ENCODE assay signal across 19 mouse cellular contexts in genomic region chr2:166625219-166625618, GRCm38 (mm10).
DNase-seq lines count a peak whose midpoint lies in the region; ATAC-seq and TF ChIP-seq lines count a peak whose summit lies in the region.
"Had no signal": no experiment of that assay in that cellular context is flagged by ENCODE, and none has a peak within 500 bp of the region (broad histone marks: within the 10 kb centered on the region; RNA-seq: fewer than 3 reads in every experiment).

No protein-coding gene starts in this region.

- TF ChIP-seq RAD21 in CH12.LX (IDR thresholded peaks at IDR 0.05; ENCODE audit: low read depth, low read length): no peak

- no peak for TF ChIP-seq POLR2A in CH12.LX (IDR thresholded peaks at IDR 0.05; ENCODE audit: low read depth, low read length)

- H3K79me2 ChIP-seq in CH12.LX (replicated peaks; ENCODE audit: control insufficient read depth, extremely low read depth, insufficient read depth, poor library complexity, severe bottlenecking): no peaks in the 10 kb centered on the region

- H3K9ac ChIP-seq in midbrain, embryonic 14.5 days (replicated peaks; ENCODE audit: low read length): no peak overlapping the region
- H3K9ac ChIP-seq in CH12.LX (ENCODE audit: insufficient read depth, low read depth): no peak overlapping the region
- H3K9ac ChIP-seq in heart, embryonic 12.5 days: no peak overlapping the region
- H3K9ac ChIP-seq: embryonic facial prominence, embryonic 15.5 days; hindbrain, embryonic 15.5 days; liver, embryonic 12.5 days; lung, embryonic 14.5 days had no signal

- no peak overlapping the region for H3K4me2 ChIP-seq in midbrain, embryonic 14.5 days (ENCODE audit: low read length)
- H3K4me2 ChIP-seq in CH12.LX (ENCODE audit: insufficient read depth, low read depth, poor library complexity, severe bottlenecking): no peak overlapping the region
- H3K4me2 ChIP-seq in heart, embryonic 12.5 days: no peak overlapping the region
- H3K4me2 ChIP-seq: embryonic facial prominence, embryonic 15.5 days; hindbrain, embryonic 15.5 days; liver, embryonic 12.5 days; lung, embryonic 14.5 days had no signal

- no peak for ATAC-seq in midbrain, embryonic 14.5 days (ENCODE audit: low FRiP score, low TSS enrichment)
- ATAC-seq in megakaryocyte, adult 5-6 weeks (ENCODE audit: poor library complexity, severe bottlenecking): 0 out of 2 replicates have a peak, but pooled peaks have one; percentile 1
- no peak for ATAC-seq in erythroid progenitor cell, adult 5-6 weeks (replicated peaks; ENCODE audit: low FRiP score, poor library complexity, severe bottlenecking)
- ATAC-seq in heart, embryonic 12.5 days (ENCODE audit: insufficient number of reproducible peaks, low FRiP score): no peak
- ATAC-seq: liver, embryonic 12.5 days had no signal

- no peak overlapping the region for H3K4me3 ChIP-seq in midbrain, embryonic 14.5 days (replicated peaks; ENCODE audit: low read depth, low read length)
- H3K4me3 ChIP-seq in midbrain, embryonic 10.5 days: no peak overlapping the region
- no peak overlapping the region for H3K4me3 ChIP-seq in CH12.LX (replicated peaks in 1 of 3; ENCODE audit: low read depth in 2 of 3, low read length in 2 of 3, poor library complexity in 1 of 3)
- H3K4me3 ChIP-seq in heart, embryonic 12.5 days: no peak overlapping the region
- H3K4me3 ChIP-seq: embryonic facial prominence, embryonic 15.5 days; heart, embryonic 10.5 days; hindbrain, embryonic 15.5 days; left cerebral cortex, adult 2 months; liver, embryonic 12.5 days had no signal

- no peaks in the 10 kb centered on the region for H3K9me3 ChIP-seq in midbrain, embryonic 14.5 days (ENCODE audit: control insufficient read depth, low read length)
- peaks cover 6% of the 10 kb centered on the region; the same call in 1 of the 2 replicates for H3K9me3 ChIP-seq in midbrain, embryonic 10.5 days (replicated peaks)
- H3K9me3 ChIP-seq in CH12.LX (replicated peaks; ENCODE audit: low read length): peaks cover 18% of the 10 kb centered on the region
- H3K9me3 ChIP-seq in heart, embryonic 12.5 days (replicated peaks): no peaks in the 10 kb centered on the region
- H3K9me3 ChIP-seq: embryonic facial prominence, embryonic 15.5 days; heart, embryonic 10.5 days; hindbrain, embryonic 15.5 days had no signal

- in situ Hi-C loops in CH12.LX (cut with MboI; ENCODE audit: low pct_ligation_motif_present, low pct_unique_long_range_greater_than_20kb, low sequenced_read_pairs): loop anchor here (5.0 kb wide), 1 partner anchor 87 kb away; the partner anchor contains the start of gene Prex1

- H3K27ac ChIP-seq in midbrain, embryonic 14.5 days (replicated peaks; ENCODE audit: low read depth, low read length): no peak overlapping the region
- H3K27ac ChIP-seq in midbrain, embryonic 10.5 days (replicated peaks): no peak overlapping the region
- no peak overlapping the region for H3K27ac ChIP-seq in CH12.LX (ENCODE audit: insufficient read depth, low read depth)
- no peak overlapping the region for H3K27ac ChIP-seq in heart, embryonic 12.5 days (ENCODE audit: poor library complexity, severe bottlenecking)
- H3K27ac ChIP-seq: embryonic facial prominence, embryonic 15.5 days; heart, embryonic 10.5 days; hindbrain, embryonic 15.5 days; kidney, postnatal 0 days; left cerebral cortex, adult 2 months; liver, embryonic 12.5 days had no signal

- dilution Hi-C loops in CH12.LX (cut with MboI; ENCODE audit: extremely low pct_ligation_motif_present, extremely low pct_unique_long_range_greater_than_20kb, low sequenced_read_pairs): no loop called here

- TF ChIP-seq EP300 in CH12.LX (IDR thresholded peaks at IDR 0.05; ENCODE audit: low read length): no peak

- H3K4me1 ChIP-seq in midbrain, embryonic 14.5 days (ENCODE audit: control insufficient read depth, insufficient read depth, low read length): peaks cover 18% of the 10 kb centered on the region; the same call in 1 of the 2 replicates
- H3K4me1 ChIP-seq in midbrain, embryonic 10.5 days: peaks cover 36% of the 10 kb centered on the region
- H3K4me1 ChIP-seq in CH12.LX (ENCODE audit: control insufficient read depth in 1 of 2, insufficient read depth in 2 of 2): peaks cover 40 to 93% of the 10 kb centered on the region in 2 experiments
- peaks cover 26% of the 10 kb centered on the region for H3K4me1 ChIP-seq in heart, embryonic 12.5 days (replicated peaks)

- no peak for TF ChIP-seq CTCF in CH12.LX (conservative IDR thresholded peaks at IDR 0.05 in 1 of 2, IDR thresholded peaks at IDR 0.05 in 1 of 2; ENCODE audit: low read depth in 2 of 2, low read length in 2 of 2)

- DNase-seq in midbrain, embryonic 14.5 days: peak; percentile 37
- DNase-seq in midbrain, embryonic 10.5 days (ENCODE audit: low spot score): no peak
- peak; percentile 51 for DNase-seq in A20 (ENCODE audit: low read depth, low spot score)
- peak; percentile 55 for DNase-seq in CH12.LX (ENCODE audit: extremely low read depth)
- DNase-seq in right cerebral cortex, postnatal 25 days: no peak
- DNase-seq: cerebellum, postnatal 10 days; embryo, embryonic 11 days; kidney, adult 11 months; lung, embryonic 14.5 days; right cerebral cortex, adult 18-20 months had no signal

- WGBS in midbrain, embryonic 14.5 days: 81% methylated on average over 11 of the region's 11 CpGs
- 86% methylated on average over 11 of the region's 11 CpGs for WGBS in midbrain, embryonic 10.5 days
- 77% methylated on average over 11 of the region's 11 CpGs for WGBS in heart, embryonic 12.5 days

- H3K36me3 ChIP-seq in midbrain, embryonic 14.5 days (ENCODE audit: control insufficient read depth, insufficient read depth, low read length): no peaks in the 10 kb centered on the region
- peaks cover 51% of the 10 kb centered on the region for H3K36me3 ChIP-seq in midbrain, embryonic 10.5 days
- H3K36me3 ChIP-seq in CH12.LX (replicated peaks in 1 of 2; ENCODE audit: control insufficient read depth in 1 of 2, insufficient read depth in 1 of 2, low read length in 1 of 2): peaks cover 9 to 48% of the 10 kb centered on the region in 2 experiments
- 0 out of 2 replicates have a peak, but pooled peaks cover 3% of the 10 kb centered on the region for H3K36me3 ChIP-seq in heart, embryonic 12.5 days
- H3K36me3 ChIP-seq: hindbrain, embryonic 15.5 days had no signal

- no peaks in the 10 kb centered on the region for H3K27me3 ChIP-seq in midbrain, embryonic 14.5 days (ENCODE audit: control insufficient read depth, insufficient read depth, low read length)
- no peaks in the 10 kb centered on the region for H3K27me3 ChIP-seq in midbrain, embryonic 10.5 days (ENCODE audit: low read depth, poor library complexity, severe bottlenecking)
- no peaks in the 10 kb centered on the region for H3K27me3 ChIP-seq in CH12.LX (replicated peaks)
- H3K27me3 ChIP-seq in heart, embryonic 12.5 days (replicated peaks): no peaks in the 10 kb centered on the region
- H3K27me3 ChIP-seq: embryonic facial prominence, embryonic 15.5 days; hindbrain, embryonic 15.5 days; liver, embryonic 12.5 days had no signal

TF ChIP-seq in CH12.LX, 34 proteins besides CTCF, POLR2A, EP300 and RAD21:
- TF ChIP-seq ELF1 (IDR thresholded peaks at IDR 0.05; ENCODE audit: low read depth, low read length) (0 out of 2 replicates have a peak, but pooled peaks have one; percentile 27), POLR2AphosphoS2 (IDR thresholded peaks at IDR 0.05; ENCODE audit: low read depth, low read length) (no peak)
TF ChIP-seq in CH12.LX: peak in this region for 1.

Comparison
In these comparisons a context has a peak if more than half of its experiments do, and no peak if none do; other contexts are left out.
1. DNase-seq: peak in midbrain, embryonic 14.5 days (single experiment), A20 (single experiment) and CH12.LX (single experiment); none in midbrain, embryonic 10.5 days (single experiment) and right cerebral cortex, postnatal 25 days (single experiment).